Mouse (Mus musculus): ENCODE measurements at regions not wholly inside any gene's neighbourhood (a gene's known extent, or its start where the extent isn't known, plus 50 kb on each side); places are given as distances from the start of the nearest gene placed in this dataset.

DNA sequence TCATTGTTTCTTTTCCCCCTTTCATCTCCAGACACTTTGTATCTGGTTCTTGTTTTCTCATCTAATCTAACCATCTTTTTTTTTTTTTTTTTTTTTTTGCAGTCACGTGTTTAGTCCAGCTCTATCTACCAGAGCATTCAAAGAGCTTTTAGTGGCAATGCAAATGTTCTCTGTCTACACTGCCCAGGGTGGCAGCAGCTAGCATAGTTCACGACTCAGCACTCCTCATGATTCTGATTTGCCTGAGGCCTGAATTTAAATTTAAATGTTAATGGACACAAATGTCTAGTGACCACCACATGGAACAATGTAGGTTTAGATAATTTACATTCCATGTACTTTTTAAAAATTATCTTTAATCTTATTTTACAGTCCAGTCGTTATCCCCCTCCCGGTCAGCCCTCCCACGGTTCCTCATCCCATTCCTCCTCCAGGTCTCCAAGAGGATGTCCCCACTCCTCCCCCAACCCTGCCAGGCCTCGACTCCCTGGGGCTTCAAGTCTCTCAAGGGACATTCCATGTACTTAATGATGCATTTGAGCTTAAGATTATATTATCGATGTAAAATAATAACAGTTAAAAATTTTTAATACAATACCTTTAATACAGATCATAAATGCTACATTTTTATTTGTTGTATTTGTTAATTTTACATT, 153.1 kb upstream of the Cops8 start:
- no peak for DNase-seq (ENCODE audit: extremely low read depth, insufficient read length, low spot score)

- DNase-seq (ENCODE audit: extremely low read depth, insufficient read length, low spot score): no peak
Measured at GRCm38 (mm10) chr1:90451942-90452557, 150.7 kb upstream of the Cops8 start.

- DNase-seq (ENCODE audit: extremely low read depth, insufficient read length, low spot score): no peak
Measured at GRCm38 (mm10) chr1:90454263-90454662, 148.5 kb upstream of the Cops8 start.

DNA sequence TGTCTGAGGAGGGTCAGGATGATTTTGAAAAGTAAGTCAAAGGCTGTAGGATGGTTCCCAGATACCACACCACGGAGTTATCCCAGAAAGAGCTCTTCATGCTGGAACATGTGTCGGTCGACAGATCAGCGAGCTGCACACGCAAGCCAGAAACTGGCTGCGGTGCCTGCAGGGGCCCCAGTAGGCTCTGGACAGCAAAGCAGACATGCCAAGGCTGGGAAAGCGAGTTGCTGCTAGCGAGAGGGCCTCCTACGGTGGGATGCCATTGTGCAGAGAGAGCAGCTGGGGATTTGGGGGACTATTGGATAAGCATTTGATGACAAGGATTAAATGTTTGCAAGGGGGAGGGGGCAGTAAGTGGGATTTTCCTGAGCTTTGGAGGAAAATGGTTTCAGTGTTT, 145.4 kb upstream of the Cops8 start:
- DNase-seq (ENCODE audit: extremely low read depth, insufficient read length, low spot score): no peak

DNA sequence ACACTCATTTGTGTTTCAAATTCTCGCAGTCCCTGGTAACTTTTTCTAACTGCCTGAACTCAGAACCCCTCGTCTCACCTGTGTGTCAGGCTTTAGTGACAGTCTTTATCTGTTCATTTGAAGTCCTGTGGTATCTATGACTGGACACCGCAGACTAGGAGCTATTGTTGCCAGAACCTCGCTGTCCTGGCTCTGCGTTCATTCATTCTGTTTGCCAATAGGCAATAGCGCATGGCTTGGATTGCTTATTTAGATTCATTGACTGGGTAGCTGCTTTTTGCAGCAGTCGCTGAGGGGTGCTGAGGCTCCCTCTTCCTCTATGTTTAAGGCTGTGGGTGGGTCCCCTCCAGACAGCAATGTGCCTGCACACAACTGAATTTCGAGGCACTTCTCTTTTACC, 144.6 kb upstream of the Cops8 start:
- DNase-seq (ENCODE audit: extremely low read depth, insufficient read length, low spot score): no peak

DNA sequence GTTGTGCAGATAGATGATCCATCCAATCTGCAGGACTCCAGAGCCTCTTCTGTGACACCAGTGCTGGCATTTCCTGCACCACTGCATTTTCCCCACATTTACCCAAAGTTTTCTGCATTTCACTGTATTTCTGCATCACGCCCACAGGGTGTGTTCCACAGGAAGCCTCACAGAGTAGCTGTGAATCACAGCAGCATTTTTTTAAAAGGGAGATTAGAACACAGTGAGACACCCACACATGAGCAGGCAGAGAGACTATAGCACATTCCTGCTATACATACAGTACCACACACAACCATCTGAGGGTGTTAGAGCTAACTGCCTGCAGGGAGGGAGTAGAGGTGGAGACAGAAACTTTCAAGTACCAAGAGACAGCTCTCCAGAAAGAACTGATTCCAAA, 141.1 kb upstream of the Cops8 start:
- no peak for DNase-seq (ENCODE audit: extremely low read depth, insufficient read length, low spot score)

DNA sequence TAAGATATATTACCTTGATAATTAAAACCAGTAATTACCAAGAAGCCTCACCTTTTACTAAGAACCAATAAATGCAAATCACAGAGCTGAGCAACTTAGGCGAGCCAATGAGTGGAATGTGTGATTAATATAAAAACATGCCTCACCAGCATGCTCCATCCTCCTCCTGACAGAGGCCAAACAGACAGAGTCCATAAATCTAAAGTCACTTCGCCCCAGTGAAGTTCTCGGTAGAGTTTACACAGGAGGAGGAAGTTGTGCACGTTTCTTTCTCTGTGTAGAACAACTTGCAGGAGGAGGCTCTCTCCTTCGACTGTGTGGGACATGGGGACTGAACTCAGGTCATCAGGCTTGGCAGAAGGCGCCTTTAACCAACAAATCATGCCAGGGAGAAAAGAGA, 139.5 kb upstream of the Cops8 start:
- DNase-seq (ENCODE audit: extremely low read depth, insufficient read length, low spot score): no peak

GRCm38 (mm10) chr1:90467646-90468045, 135.1 kb upstream of the Cops8 start:
- DNase-seq (ENCODE audit: extremely low read depth, insufficient read length, low spot score): no peak

DNA sequence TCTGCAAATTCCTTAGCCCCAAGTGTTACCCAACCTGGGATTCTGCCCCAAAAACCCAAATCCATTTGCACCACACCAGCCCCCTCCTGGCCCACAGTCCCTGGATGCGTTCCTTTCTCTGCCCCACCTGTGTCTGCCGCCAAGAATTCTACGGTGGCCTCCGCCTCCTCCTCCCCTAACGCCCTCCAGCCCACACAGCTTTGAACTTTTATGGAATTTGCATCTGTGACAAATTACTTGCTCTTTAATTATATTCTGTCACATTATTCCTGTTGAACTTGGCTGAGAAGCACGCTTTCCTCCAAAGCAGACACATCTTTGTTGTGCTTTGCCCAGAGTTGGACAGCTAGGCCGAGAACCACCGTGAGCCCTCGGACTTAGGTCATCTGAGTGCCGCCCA, 131.8 kb upstream of the Cops8 start:
- DNase-seq (ENCODE audit: extremely low read depth, insufficient read length, low spot score): no peak

DNA sequence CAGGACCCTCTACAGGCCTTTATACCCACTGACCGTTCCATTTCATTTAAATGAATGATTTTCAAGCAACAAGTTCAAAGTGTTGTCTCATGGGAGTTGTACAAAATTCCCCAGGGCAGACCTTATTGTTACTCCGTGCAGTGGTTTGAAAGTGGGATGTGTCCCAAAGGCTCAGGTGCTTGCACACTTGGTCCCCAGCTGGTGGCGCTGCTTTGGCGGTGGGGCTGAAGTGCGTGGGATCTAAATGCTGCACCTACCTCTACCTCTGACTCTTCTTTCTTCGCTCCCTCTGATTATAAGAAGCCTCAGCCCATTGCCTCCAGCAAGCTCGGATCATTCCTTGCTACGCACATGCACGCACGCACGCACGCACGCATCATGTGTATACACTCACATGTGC, 131.0 kb upstream of the Cops8 start:
- DNase-seq (ENCODE audit: extremely low read depth, insufficient read length, low spot score): no peak

GRCm38 (mm10) chr1:90475060-90475813, 127.5 kb upstream of the Cops8 start:
- DNase-seq (ENCODE audit: extremely low read depth, insufficient read length, low spot score): no peak

- no peak for DNase-seq (ENCODE audit: extremely low read depth, insufficient read length, low spot score)
Measured at GRCm38 (mm10) chr1:90476556-90477243, 126.1 kb upstream of the Cops8 start.

DNA sequence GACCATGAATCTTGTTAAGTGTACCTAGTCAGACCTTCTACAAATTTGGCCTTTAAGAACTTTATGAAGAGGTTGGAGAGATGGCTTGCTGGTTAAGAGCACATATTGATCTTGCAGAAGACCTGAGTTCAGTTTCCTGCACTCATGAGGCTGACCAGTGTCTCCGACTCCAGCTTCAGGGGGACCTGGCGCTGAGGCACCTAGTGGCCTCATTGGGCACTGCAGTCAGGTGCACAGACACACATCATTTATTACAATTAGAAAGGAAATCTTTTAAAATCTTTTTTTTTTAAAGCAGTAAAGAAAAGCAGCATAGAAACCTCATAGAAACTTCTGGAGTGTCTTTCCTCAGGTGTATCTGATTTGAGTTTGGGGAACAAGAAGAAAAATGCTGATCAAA, 123.9 kb upstream of the Cops8 start:
- DNase-seq (ENCODE audit: extremely low read depth, insufficient read length, low spot score): no peak

- no peak for DNase-seq (ENCODE audit: extremely low read depth, insufficient read length, low spot score)
Measured at GRCm38 (mm10) chr1:90481247-90481646, 121.5 kb upstream of the Cops8 start.

- no peak for DNase-seq (ENCODE audit: extremely low read depth, insufficient read length, low spot score)
Measured at GRCm38 (mm10) chr1:90481708-90482107, 121.1 kb upstream of the Cops8 start.

GRCm38 (mm10) chr1:90486349-90486839, 116.4 kb upstream of the Cops8 start:
- DNase-seq (ENCODE audit: extremely low read depth, insufficient read length, low spot score): no peak

GRCm38 (mm10) chr1:90487886-90488285, 114.9 kb upstream of the Cops8 start:
- no peak for DNase-seq (ENCODE audit: extremely low read depth, insufficient read length, low spot score)

GRCm38 (mm10) chr1:90488991-90489390, 113.8 kb upstream of the Cops8 start:
- DNase-seq (ENCODE audit: extremely low read depth, insufficient read length, low spot score): no peak

- no peak for DNase-seq (ENCODE audit: extremely low read depth, insufficient read length, low spot score)
Measured at GRCm38 (mm10) chr1:90490335-90490734, 112.4 kb upstream of the Cops8 start.

- DNase-seq (ENCODE audit: extremely low read depth, insufficient read length, low spot score): no peak
Measured at GRCm38 (mm10) chr1:90493481-90493880, 109.3 kb upstream of the Cops8 start.

- DNase-seq (ENCODE audit: extremely low read depth, insufficient read length, low spot score): no peak
Measured at GRCm38 (mm10) chr1:90495174-90495573, 107.6 kb upstream of the Cops8 start.
